Mouse (Mus musculus): ENCODE data around the gene Pfdn6.

Gene Pfdn6

DNA sequence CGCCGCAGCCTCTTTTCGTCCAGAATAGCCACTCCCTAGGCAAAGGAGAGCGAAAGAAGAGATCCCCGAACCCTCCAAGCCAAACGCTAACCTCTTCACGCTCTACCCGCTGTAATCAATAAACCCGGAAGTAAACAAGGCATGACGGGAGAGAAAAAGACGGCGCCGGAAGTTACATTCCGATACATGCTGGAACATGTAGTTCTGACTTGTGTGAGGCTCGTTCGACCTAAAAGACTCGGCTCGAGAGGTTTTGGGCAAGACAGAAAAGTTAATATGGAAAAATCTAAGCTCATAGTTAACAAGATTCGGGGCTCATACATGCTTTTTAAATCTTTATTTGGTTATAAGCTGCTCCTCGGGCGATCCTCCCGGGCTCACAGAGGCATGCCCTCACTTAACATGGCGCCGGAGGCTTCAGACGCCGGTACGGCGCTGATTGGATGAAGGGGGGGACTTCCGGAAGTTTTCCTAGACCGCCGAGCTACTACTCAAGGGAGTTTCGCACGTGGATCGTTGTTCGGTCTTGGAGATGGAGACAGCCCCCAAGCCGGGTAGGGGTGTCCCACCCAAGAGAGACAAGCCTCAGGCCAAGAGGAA, at the start of gene Pfdn6, which contains the start of gene Wdr46:
Gene Pfdn6, minus strand, starts transcription at position 138 of the 600 bp plus-strand sequence.
Gene Wdr46, plus strand, starts transcription at position 455 of the 600 bp plus-strand sequence.
- in situ Hi-C loops (cut with MboI; ENCODE audit: low sequenced_read_pairs), result no loop called here

DNA sequence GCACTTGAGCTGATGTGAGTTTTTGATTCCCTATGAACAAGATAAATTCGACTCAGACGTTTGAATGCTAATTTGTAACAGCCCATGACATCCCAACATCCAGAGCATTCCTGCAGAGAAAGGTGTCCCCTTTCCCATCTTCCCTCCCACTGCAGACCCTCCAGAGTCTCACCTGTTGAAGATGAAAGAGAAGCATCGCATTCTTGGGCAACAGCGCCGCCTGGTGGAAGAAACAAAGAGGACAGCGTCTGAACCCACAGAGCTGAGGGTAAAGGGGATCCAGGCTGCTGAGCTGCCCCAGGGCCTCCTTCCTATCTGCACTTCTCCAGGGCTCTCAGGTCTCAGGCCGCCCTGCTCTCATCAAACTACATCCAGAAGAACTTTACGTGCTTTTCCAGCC, 42.0 kb upstream of the Pfdn6 start:
- in situ Hi-C loops (cut with MboI; ENCODE audit: low sequenced_read_pairs), result loop anchor here (25.0 kb wide), 1 partner anchor 1480 kb away; the partner anchor contains the start of gene H2-Q10

DNA sequence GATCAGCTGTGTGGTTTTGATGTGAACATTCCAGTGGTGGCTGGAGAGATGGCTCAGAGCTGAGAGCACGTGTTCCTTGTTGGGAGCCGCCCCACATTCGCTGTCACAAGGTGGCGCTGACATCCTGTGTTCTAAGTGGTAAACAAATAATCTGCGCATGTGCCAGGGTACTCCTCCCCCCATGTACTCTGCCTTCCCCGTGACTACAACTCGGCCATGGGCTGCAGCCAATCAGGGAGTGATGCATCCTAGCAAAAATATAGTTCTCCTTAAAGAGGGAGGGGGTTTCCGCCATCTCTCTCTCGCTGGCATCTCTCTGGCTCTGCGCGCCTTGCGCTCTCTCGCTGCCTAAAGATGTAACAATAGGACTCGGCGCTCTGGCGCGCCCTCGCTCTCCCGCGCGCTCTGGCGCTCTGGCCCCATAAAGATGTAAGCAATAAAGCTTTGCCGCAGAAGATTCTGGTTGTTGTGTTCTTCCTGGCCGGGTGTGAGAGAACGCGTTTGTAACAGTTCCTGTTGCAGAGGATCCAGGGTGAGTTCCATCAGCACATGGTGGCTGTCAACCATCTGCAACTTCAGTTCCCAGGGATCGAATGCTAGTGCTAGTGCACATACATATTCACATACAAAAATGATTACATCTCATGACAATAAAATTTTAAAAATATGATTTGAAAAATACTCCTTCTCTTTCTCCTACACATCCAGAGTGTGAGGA, 41.2 kb upstream of the Pfdn6 start:
- in situ Hi-C loops (cut with MboI; ENCODE audit: low sequenced_read_pairs), result loop anchor here (25.0 kb wide), 1 partner anchor 1481 kb away; the partner anchor contains the start of gene H2-Q10

DNA sequence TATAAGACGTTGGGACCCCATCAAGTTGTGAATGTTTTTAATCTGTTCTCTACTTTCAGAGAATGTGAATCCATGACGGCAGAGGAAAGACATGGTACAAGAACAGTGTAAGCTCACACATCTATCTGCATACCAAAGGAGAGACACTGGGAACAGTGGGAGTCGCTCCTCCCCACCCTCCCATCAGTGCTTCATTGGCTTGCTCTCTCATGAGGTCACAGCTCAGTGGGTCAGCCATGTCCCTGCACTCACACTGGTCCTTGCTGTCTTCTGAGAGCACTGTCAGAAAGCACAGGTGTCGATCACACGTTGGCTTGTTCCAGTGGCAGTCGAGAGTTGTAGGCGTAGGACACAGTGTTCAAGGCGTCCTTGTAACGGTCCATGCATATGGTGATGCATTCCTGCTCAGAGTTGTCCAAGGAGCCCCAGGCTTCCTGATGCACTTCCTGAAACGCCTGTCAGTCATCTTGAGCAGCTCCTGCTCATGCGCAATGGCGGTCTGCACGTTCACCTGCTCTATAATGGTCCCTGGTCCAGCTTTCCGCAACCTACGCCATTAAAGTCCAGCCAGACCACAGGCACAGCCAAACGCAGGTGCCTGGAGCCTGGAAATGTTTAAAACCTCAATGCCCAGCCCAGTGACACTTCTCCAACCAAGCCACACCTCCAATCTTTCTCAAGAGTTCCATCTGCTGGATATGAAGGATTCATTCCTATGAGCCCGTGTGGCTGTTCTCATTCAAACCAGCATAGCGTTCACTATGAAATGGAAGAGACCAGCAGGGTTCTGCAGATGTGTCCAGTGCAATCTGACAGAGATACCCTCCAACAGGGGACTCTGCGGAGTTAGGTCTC, 40.3 kb upstream of the Pfdn6 start:
- in situ Hi-C loops (cut with MboI; ENCODE audit: low sequenced_read_pairs), result loop anchor here (25.0 kb wide), 1 partner anchor 1482 kb away; the partner anchor contains the start of gene H2-Q10

DNA sequence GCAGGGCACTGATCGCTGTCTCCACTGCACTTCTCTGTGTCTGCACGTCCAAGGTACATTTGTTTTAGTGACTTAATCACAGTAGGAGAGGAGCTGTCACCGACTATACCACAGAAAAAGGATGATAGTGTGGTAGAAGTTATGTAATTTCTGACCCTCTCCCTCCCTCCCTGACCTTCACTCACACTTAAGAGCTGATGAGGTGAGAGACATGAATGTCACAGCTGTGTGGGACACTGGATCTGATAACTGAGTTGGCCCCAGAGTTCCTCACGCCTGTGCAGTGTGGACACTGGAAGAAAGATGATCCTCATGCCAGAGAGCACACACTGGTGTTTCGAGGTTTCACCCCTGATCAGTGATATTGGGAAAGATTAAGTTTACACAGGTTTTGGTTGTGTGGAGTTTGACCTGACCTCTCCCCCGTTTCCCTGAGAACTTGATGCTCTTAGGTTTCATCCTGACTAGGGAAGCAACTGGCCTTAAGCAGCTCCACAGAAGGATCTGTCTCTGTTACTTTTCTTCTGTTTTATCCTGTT, 39.4 kb upstream of the Pfdn6 start:
- in situ Hi-C loops (cut with MboI; ENCODE audit: low sequenced_read_pairs), result loop anchor here (25.0 kb wide), 1 partner anchor 1483 kb away; the partner anchor contains the start of gene H2-Q10

DNA sequence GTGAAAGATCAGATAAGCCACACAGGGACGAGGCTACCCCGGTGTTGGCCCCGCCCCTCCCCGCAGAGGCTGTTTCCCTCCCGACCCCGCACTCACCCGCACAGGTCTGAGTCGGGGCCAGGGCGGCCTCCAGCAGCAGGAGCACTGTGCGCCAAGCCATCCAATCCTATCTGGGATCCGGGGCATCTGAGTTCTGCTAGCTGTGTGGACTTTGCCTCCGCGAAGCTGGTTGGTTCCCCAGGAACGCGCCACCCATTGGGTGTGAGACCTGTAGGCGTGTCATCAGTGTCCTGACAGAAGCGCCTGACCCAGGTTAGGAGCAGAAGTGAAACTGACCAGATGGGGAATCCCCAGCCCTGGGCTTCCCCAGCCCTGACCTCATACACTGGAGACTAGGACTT, 38.5 kb upstream of the Pfdn6 start:
- in situ Hi-C loops (cut with MboI; ENCODE audit: low sequenced_read_pairs), result loop anchor here (25.0 kb wide), 1 partner anchor 1484 kb away; the partner anchor contains the start of gene H2-Q10

DNA sequence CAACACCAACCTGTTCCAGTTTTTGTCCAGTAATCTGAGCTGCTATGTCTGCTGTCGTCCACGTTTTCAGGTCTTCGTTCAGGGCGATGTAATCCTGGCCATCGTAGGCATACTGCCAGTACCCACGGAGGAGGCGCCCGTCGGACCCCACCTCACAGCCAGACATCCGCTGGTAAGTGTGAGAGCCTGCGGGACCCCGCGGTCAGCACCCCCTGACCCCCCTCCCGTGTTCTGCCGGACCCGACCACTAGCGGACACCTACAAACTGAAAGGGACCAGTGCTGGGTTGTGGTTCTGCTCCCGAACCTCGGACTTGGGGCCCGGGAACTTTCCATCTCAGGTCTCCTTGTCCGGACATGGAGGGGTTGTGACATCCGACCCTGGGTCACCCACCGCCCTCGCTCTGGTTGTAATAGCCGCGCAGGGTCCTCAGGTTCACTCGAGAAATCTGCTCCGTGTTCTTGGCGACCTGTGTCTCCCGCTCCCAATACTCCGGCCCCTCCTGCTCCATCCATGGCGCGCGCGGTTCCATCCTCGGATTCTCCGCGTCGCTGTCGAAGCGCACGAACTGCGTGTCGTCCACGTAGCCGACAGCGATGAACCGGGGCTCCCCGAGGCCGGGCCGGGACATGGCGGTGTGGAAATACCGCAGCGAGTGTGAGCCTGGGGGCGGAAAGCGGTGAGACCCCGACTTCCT, 37.9 kb upstream of the Pfdn6 start:
- in situ Hi-C loops (cut with MboI; ENCODE audit: low sequenced_read_pairs), result loop anchor here (25.0 kb wide), 1 partner anchor 1484 kb away; the partner anchor contains the start of gene H2-Q10

DNA sequence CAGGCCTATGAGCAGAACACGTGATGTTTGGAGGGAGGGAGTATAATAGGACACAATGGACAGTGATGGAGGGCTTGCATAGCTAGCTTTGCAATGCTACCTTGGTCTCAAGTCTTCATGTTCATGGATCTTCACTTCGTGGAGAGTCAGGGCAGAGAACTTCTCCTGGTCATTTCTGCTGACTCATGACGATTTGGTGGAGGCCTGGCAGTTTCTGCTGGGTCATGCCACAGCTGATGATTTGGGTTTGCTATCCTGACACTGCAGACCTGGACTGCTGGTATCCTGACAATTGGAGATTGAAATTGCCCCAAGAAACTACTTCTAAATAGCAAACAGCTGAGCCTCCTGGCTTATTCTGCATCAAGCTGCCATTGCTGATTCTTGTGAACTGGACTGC, 33.4 kb upstream of the Pfdn6 start:
- in situ Hi-C loops (cut with MboI; ENCODE audit: low sequenced_read_pairs), result loop anchor here (5.0 kb wide), 1 partner anchor 1299 kb away; no protein-coding TSS in a partner anchor

DNA sequence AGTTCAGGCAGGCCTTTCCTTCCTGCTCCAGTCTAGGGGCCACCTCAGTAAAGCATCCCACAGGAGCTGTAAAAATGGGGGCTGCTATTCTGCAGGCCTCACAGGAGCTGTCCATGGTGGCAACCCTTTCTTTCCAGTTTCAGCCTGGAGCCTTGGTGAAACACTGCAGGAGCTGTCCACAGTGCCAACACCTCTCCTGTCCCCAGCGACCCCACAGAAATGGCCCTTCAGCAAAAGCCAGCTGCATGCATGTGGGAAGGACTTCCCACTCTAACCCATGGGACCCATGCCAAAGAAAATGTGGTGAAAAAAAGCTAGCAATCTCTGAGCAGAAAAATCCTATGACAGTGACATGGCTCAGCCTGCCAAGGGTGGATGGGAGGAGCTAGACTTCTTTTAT, 32.5 kb upstream of the Pfdn6 start:
- in situ Hi-C loops (cut with MboI; ENCODE audit: low sequenced_read_pairs), result loop anchor here (5.0 kb wide), 1 partner anchor 1300 kb away; no protein-coding TSS in a partner anchor

DNA sequence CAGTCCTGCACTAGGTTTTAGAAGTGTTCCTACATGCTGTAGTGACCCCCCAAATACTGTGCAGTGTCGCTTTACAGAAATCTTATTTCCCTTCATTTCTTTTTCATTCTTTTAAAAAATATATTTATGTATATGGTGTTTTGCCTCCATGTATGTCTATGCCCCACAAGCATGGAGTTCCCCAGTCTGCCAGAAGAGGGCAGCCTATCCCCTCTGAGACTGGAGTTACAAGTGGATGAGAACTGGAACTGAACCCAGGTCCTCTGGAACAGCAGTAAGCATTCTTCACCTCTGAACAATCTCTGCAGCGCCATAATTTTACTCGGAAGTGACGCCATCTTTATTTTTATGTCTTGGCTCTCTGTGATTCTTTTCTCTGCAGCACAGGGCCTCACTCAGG, 29.3 kb upstream of the Pfdn6 start:
- in situ Hi-C loops (cut with MboI; ENCODE audit: low sequenced_read_pairs), result loop anchor here (5.0 kb wide), 1 partner anchor 1333 kb away; no protein-coding TSS in a partner anchor

DNA sequence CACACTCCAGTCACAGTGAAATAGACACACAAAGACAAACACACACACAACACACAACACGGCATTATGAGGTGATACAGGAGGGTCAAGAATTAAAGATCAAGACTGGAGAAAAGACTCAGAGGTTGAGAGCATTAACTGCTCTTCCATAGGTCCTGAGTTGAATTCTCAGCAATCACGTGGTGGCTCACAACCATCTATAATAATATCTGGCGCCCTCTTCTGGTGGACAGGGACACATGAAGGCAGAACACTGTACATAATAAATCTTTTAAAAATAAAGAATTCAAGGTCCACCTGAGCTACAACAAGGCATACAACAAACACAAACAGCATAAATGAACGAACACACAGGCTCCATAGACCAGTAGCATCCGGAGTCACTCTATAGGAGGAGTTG, 28.8 kb upstream of the Pfdn6 start:
- in situ Hi-C loops (cut with MboI; ENCODE audit: low sequenced_read_pairs), result loop anchor here (5.0 kb wide), 1 partner anchor 1333 kb away; no protein-coding TSS in a partner anchor

DNA sequence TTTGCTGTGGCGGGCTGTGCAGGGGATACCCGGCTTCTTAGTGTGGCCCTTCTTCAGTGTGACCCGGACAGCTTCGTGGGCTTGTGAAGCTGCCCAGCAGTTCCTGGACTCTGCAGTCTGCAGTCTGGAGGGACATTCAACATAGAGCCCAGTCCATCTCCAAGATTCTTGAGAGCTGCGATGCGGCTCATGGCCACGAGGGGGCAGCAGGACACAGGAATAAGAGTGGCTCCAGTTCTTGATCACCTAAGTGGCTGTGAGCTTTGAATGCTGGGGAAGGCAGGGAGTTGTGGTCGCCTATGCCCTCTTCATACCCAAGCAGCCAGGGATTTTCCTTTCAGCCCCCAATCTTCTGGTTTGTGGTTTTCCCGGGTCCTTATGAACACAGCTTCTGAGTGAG, 28.3 kb upstream of the Pfdn6 start:
- in situ Hi-C loops (cut with MboI; ENCODE audit: low sequenced_read_pairs), result loop anchor here (5.0 kb wide), 1 partner anchor 1334 kb away; no protein-coding TSS in a partner anchor

DNA sequence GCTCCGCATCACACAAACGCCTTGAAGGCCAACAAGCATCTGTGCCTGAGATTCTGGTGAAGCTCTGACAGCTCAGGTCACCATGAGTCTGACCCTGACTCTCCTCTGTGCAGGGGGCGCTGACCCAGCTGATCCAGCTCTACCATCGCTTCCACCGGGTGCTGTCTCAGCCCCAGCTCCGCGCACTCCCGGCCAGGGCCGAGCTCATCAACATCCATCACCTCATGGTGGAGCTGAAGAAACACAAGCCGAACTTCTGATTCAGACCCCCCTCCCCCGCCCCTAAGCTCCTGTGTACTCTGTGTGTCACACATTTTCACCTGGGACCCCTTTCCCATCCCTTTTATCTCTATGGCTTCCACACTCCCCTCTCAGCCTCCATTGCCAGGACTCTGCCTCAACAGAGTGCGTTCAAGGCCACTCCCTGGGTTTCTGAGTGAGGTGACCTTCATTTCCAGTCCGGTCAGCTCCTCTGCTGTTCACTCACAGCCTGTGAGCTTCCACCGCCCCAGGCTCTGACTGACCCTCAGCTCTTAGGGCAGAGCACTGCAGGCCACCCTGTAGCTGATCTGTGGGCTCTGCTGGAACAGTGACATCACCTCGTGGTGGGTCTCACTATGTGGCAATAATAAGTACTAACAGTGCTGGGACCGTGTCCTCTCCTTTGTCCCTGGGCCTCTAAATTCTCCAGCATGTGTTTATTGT, 25.9 kb upstream of the Pfdn6 start:
- in situ Hi-C loops (cut with MboI; ENCODE audit: low sequenced_read_pairs), result loop anchor here (5.0 kb wide), 1 partner anchor 1336 kb away; no protein-coding TSS in a partner anchor

DNA sequence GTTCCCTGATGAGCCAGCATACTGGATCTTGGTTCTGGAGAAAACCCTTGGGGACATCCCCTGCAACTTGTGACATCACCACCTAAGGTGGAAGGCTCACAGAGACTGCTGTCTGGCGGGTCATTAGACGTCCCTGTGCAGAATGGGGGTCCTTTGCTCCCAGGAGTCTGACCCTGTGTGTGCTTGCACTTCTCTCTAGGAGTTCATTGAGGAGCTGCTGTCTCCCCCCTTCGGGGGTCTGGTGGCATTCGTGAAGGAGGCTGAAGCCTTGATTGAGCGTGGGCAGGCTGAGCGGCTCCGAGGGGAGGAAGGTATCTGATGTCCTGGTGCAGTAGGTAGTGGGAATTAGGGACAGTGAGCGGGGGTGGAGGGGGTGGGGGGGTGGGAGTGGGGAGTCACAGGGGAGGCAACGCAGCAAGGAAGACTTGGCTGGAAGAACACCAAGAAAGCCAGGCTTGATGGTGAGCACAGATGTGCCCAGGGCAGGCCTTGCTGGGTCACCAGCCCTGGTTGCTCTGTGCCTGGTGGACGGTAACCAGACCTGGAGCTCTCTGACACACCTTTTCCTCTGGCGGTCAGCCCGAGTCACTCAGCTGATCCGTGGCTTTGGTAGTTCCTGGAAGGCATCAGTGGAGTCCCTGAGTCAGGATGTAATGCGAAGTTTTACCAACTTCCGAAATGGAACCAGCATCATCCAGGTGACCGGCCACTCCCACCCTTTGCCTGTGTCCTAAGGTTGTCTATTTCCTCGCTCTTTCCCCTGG, 25.1 kb upstream of the Pfdn6 start:
- in situ Hi-C loops (cut with MboI; ENCODE audit: low sequenced_read_pairs), result loop anchor here (5.0 kb wide), 1 partner anchor 1337 kb away; no protein-coding TSS in a partner anchor

DNA sequence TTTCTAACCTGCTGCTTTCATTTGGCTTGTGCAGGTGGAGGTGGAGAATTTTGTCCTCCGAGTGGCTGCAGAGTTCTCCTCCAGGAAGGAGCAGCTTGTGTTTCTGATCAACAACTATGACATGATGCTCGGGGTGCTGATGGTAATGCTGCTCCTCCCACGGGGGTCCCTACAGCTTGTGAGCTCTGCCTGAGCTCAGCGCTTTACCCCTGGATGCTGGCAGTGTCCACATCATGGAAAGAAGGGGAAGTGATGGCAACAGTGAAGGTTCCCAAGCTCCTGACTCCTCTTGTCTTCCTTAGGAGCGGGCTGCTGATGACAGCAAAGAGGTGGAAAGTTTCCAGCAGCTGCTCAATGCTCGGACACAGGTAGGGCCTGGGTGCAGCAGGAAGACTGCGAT, 22.7 kb upstream of the Pfdn6 start:
- in situ Hi-C loops (cut with MboI; ENCODE audit: low sequenced_read_pairs), result no loop called here

DNA sequence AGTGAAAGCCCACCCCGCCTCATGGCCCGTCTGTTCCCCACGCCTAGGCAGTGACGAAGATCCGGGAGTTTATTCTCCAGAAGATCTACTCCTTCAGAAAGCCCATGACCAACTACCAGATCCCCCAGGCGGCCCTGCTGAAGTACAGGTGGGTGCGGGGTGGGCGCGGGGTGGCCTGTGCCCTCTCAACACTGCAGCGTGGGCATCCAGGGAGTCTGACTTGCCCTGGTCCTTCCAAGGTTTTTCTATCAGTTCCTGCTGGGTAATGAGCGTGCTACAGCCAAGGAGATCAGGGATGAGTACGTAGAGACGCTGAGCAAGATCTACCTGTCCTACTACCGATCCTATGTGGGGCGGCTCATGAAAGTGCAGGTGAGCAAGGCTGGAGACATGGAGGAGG, 19.8 kb upstream of the Pfdn6 start:
- in situ Hi-C loops (cut with MboI; ENCODE audit: low sequenced_read_pairs), result no loop called here

DNA sequence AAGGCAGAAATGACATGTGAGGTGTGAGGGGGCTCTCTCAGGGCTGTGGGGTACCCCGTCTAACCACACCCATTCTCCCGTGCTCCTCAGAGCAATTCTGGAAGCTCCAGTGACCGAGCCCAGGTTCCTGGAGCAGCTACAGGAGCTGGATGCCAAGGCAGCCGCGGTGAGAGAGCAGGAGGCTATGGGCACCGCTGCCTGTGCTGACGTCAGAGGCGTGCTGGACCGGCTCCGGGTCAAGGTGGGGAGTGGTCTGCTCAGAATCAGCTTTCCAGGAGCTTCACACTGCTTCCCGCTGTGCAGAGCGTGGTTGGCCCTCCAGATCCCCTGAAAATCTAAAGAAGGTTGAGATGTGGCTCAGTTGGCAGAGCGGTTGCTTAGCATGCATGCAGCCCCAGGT, 19.0 kb upstream of the Pfdn6 start:
- in situ Hi-C loops (cut with MboI; ENCODE audit: low sequenced_read_pairs), result no loop called here

DNA sequence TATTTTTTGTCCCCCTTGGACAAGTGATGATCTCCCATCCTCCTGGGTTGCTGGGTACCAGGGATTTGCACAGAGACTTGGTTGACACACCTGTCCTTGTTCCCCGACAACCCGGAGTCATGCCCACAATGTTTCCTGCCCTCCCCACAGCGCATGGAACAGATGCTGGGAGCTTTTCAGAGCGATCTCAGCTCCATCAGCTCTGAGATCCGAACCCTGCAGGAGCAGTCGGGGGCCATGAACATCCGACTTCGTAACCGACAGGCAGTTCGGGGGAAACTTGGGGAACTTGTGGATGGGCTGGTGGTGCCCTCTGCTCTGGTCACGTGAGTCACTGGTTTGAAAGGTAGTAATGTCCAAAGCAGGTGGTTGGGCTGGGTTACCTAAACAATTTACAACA, 18.3 kb upstream of the Pfdn6 start:
- in situ Hi-C loops (cut with MboI; ENCODE audit: low sequenced_read_pairs), result no loop called here

All from CH12F3 (cell line).